Mouse (Mus musculus) midbrain, embryonic 16.5 days (tissue): ENCODE results near the gene Gm28539. TPM values are rescaled to one million over a fixed set of nuclear protein-coding genes. Genes with fewer than 3 reads are reported as not detected.

Experiments used
- polyA plus RNA-seq: library from polyadenylated mRNA; unstranded; fragments of >200 nt; fragmentation: Nextera tagmentation; extraction: Ambion mirVana; gene quantifications from 2 replicates; pipeline ENCODE4 v1.2.1, GENCODE M21; 2015

Gene Gm28539
- polyA plus RNA-seq, 1 experiment from 2014 or later: not detected

Other genes with a start within 250 kb of the Gm28539 start
- 0.33 and 0.66 TPM in 2 replicates for gene Tbx1, start 245.9 kb upstream of the Gm28539 start, polyA plus RNA-seq
- gene Gp1bb, start 214.2 kb upstream of the Gm28539 start, polyA plus RNA-seq: 9.4 and 9.8 TPM in 2 replicates
- 23.3 and 24.6 TPM in 2 replicates for gene Gm49601, start 210.2 kb upstream of the Gm28539 start, polyA plus RNA-seq
- 240 and 262 TPM in 2 replicates for gene Sept5, start 206.6 kb upstream of the Gm28539 start, polyA plus RNA-seq
- gene Cldn5, start 59.7 kb upstream of the Gm28539 start, polyA plus RNA-seq: 104 and 105 TPM in 2 replicates
- 106 and 107 TPM in 2 replicates for gene Ufd1, start 24.8 kb upstream of the Gm28539 start, polyA plus RNA-seq
- gene Cdc45, start 24.6 kb upstream of the Gm28539 start, polyA plus RNA-seq: 4.4 and 6.1 TPM in 2 replicates
- gene 2510002D24Rik, start within 50 bp of the Gm28539 start, polyA plus RNA-seq: 45.8 and 50.3 TPM in 2 replicates
- 64.6 and 65.8 TPM in 2 replicates for gene Mrpl40, start 40.3 kb downstream of the Gm28539 start, polyA plus RNA-seq
- gene Hira, start 40.5 kb downstream of the Gm28539 start, polyA plus RNA-seq: 18.5 and 20.5 TPM in 2 replicates